Mouse (Mus musculus): ENCODE results near the gene Tmem120a.

The Tmem120a gene

GRCm38 (mm10) chr5:135730916-135731315 is 13.3 kb downstream of the Tmem120a start:
- DNase-seq = no peak

DNA sequence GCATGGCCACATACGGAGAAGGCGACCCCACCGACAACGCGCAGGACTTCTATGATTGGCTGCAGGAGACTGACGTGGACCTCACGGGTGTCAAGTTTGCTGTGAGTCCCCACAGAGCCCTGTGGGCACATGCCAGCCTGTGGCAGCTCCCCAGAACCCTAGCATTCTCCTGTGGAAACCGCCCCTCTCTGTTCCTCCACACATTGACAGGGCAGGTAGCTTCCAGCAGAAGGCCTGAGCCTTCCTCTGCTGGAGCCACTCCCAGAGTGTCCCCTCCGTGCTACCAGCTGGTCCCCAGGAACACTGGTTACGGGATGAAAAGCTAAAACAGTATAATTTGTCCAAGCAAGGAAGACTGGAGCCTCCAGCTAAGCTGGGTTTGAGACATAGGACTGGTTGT is 14.0 kb downstream of the Tmem120a start:
- no peak for DNase-seq

DNA sequence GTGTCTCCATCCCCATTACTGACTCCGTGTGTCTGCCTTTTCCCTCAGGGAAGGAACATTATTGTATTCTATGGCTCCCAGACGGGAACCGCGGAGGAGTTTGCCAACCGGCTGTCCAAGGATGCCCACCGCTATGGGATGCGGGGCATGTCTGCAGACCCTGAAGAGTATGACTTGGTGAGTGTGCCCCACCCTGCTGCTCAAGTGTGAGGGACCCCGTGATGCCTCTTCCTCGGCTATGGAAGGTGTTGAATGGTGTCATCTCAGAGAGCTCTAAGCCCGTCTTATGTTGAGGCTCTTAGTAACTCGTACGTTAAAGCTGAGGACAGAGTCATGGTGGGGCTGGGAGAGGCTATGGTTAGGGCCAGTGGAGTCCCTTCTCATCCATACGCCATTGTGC is 14.9 kb downstream of the Tmem120a start:
- no peak for DNase-seq

DNA sequence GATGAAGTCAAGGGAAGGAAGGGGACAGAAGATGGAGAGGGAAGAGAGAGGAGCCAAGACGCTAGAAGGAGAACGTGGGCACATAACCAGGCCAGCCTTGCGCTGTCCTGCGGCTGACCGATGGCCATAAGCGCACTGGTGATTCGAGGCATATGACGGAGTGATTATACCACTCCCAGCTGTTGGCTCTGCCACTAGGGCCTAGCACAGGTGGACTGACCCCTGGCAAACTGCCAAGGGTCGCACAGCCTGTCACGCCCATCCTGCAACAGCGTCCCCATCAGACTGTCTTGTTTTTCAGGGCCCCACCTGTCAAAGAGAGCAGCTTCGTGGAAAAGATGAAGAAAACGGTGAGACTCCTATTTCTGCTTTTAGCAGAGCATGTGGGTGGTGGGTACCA is 15.9 kb downstream of the Tmem120a start:
- DNase-seq = no peak

DNA sequence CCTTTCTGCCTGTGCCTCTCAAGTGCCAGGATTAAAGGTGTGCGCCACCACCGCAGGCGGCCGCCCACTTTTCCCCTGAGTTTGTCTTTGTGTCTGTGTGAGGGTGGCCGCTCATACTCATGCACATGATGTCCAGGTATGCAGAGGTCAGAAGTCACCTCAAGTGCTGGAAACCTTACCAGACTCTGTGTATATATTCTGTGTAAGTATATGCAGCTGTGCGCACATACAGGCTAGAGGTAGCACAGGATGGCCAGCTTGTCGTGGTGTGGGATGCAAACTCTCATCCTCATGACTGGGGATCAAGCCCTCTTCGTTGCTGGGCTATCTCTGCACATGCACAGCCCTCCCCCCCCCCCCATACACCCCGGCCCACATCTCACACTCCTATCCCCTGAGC is 16.4 kb downstream of the Tmem120a start:
- no peak for DNase-seq

DNA sequence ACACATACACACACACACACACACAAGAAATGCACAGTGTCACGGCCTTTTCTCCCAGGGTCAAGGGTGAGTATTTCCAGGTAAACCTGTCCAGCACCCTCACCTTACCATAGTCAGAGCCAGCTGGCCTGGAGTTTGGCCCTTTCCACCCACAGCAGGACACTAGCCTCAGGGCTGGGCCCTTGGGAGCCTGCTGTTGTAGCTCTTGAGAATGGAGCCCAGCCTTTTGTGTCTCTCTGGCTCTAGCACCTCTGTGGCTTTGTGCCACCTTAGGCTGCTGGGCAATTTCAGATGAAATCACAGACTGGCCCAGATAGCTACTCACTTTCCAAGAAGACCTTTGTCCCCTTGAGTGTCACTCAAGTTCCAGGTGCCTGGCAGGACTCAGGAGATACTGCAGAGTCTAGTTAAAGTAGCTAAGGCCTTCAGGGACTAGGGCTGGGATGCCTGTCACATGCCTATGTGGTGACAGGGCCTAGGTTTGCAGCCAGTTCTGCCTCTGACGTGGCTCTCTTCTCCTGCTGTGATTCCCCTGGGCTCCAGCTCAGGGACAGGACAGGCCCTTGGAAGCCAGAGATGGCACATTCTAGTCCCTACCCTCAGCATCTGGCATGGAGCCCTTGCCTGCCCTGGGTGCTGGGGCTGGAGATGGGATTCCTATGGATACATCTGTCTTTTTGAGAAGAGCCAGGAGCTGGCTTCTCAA is 17.5 kb downstream of the Tmem120a start:
- DNase-seq = no peak

DNA sequence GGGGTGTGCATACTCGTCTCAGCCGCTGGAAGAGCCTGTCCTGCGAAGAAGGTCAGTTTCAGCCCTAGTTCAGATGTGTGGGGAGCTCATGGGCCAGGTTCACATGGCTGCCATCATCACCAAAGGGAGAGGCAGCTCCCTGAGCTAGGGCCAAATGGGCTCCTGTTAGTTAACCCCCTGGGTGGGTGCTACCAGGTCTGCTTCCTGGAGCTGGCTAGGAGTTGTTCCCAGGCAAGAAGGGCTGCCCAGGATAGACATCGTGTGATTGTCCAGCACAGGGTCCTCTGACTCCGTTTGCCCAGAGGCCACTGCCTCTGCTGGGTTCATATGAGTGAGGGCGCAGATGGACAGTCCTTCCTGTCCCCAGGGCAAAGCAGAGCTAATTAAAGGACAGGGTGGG is 18.3 kb downstream of the Tmem120a start:
- DNase-seq = no peak

DNA sequence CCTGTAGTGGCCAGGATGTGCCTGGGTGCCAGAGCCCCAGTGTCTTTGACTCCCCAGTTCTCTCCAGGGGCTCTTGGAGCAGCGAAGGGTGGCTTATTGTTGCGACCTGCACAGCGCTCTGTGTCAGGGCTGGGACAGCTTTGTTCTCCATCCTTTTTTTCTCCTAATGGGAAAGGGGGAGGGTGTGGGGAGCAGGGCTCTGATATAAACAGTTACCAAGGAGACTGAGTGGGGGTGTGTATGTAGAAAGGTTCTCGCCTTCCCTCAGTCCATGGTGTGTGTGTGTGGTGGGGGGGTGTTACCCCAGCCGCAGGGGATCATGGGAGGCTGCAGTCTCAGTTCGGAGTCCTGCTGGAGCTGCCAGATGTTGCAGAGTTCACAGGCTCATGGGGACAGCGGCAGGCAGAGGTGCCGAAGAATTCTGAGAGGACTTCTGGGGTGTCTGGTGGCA is 18.8 kb downstream of the Tmem120a start:
- no peak for DNase-seq

DNA sequence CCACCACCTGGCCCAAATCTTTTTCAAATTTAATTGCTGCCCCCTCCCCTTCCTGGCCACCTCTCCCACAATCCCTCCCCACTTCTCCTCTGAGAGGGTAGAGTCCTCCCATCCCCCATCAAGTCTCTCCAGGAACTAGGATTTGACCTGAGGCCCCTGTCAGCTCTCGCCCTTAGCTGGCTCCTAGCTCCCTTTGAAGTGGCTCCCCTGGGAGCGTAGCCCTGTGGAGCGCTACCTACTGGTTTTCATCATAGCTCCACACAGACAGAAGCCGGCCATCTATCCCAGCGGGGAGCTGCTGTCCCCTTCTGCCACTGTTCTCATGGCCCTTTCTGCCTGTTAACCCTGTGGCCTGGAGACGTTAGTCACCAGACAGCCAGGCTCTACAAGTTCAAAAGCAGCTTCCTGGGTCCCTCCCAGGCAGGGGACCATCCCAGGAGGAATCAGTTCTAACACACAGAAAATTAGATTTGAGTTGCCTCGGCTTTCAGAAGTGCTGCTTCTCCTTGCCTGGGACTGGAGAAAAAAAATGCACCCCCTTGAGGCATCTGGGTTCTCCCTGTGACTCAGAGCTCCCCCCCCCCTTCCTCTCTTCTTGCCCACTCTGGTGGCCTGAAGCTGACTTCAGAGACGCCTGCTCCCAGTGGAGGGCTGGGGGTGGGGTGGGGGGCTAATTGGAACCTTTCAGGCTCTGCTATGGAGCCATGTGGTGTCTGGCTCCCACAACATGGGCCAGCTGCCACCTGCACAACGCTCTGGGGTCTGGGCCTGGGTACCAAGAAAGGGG is 19.5 kb downstream of the Tmem120a start:
- DNase-seq = no peak

DNA sequence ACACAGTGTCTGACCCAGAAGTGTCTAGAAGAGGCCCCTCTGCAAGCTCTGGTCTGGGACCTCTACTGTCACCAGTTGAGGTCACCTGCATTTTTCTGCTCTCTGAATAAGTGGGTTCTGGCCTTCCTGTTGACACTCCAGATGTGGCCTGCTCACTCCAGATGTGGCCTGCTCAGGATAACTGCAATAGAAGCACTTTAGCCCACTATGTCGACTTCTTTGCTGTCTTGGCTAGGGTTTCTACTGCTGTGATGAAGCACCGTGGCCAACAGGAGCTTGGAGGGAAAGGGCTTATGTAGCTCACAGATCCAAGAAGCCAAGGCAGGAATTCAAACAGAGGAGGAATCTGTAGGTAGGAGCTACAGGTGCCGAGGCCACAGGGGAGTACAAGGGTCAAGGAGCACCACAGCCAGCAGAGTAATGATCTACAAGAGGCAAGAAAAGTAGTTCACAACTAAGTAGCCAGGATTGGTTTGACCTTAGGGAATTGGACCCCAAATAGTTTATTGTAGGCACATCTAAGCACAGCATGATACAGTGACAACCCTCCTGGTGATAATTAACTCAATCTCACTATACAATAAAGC is 21.0 kb downstream of the Tmem120a start:
- DNase-seq = no peak

GRCm38 (mm10) chr5:135722121-135722520 is 22.1 kb downstream of the Tmem120a start:
- DNase-seq = peak; percentile 50

GRCm38 (mm10) chr5:135721076-135721475 is 23.2 kb downstream of the Tmem120a start:
- DNase-seq = no peak

GRCm38 (mm10) chr5:135720121-135720520 is 24.1 kb downstream of the Tmem120a start:
- no peak for DNase-seq

DNA sequence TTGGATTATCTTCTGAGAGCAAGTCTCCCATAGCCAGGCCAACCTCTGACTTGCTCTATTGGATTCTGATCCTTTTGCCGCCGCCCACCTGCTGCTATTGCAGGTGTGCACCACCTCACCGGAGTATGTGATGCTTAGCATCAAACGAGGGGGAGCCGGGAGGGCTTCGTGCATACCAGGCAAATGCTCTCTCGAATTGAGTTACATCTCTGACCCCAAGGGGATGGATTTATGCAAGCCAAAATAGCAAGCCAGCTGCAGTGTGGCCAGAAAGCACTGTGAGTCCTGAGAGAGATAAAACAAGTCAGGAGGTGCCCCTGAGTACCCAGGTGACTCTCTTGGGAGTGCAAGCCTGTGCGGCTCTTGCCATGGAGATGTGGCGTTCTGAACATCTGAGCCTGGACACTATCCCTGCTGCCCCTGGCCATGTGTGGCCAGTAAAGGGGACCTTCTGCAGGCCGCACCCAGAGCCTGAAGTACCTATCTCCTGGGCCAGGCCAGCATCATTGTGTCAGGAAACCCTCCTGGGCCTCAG is 24.6 kb downstream of the Tmem120a start:
- no peak for DNase-seq

DNA sequence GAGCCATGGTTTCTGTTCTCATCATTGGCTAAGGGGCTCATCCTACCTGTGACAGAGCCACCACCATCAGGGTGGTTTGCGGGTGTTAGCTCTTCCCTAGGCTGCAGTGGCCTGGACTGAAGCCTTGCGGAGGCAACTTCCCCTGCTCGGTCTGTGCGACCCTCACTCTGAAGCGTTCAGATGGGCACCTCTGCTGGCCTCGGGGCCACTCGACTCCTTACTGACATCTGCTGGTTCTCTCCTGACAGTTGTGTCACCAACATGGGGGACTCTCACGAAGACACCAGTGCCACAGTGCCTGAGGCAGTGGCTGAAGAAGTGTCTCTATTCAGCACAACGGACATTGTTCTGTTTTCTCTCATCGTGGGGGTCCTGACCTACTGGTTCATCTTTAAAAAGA is 28.6 kb downstream of the Tmem120a start:
- DNase-seq = no peak

DNA sequence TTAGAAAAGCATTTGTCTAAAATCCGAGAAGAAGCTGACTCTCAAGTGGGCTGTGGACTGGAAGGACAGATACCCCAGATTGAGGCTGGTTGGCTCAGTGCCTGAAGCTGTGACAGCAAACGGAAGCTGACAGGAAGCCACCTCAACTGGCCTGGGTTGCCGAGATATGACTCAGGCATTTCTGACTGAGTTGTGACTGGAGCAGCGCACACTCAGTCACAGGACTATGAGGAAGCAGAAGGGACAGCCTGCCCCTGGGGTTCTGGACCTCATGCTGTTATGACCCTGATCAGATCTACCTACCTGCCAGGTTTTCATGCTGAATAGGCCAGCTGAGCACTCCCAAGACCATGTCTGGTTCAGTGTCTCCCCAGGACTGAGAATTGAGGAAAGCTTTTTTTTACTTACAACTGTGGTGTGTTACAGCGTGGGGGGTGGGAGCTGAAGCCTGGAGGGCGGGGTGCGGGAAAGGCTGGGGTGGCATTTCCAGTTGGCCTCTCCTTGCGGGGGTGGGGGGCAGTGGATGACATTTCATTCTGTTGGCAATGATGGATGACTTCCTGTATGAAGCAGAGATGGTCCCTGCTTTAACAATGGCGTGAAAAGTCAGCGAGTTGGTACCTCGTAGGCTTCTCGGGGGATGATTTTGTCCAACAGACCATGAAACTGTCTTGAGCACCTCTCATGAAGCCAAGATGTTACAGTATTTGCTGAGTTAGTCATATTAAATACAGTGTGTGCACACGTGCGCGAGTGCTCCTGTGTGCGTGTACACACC is 30.6 kb downstream of the Tmem120a start:
- peak; percentile 72 for DNase-seq

- DNase-seq = no peak
Measured at GRCm38 (mm10) chr5:135712803-135713202, 31.4 kb downstream of the Tmem120a start.

DNA sequence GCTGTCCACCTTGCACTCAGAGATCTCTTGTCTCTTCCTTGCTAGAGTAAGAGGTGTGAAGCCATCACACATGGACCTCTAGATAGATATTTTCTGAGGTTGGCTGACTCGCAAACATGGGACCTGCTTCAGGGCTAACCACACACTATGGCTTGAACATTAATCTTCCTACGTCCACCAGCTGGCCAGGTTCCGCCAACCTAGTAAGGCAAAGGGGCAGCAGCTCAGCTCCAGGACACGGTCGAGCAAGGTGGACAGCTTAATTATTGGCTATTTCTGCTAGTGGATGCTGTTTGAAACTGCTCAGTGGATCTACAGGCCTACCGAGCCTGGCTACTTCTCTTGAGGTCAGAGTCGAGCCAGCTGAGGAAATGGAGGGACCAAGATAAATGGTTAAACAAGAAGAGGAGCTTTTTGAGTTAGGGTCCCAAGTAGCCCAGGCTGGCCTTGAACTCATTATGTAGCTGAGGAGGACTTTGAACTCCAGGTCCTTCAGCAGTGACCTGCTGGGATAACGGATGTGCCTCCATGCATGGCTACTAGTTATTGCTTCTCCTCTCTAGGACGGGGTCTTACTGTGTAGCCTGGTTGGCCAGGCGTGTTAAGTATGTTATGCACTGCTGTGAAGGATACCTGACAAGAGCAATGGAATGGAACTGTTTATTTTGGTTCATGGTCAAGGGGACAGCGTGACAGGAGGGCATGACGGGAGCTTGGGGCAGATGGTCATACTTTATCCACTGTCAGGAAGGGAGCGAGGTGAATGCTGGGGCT is 32.5 kb downstream of the Tmem120a start:
- no peak for DNase-seq

DNA sequence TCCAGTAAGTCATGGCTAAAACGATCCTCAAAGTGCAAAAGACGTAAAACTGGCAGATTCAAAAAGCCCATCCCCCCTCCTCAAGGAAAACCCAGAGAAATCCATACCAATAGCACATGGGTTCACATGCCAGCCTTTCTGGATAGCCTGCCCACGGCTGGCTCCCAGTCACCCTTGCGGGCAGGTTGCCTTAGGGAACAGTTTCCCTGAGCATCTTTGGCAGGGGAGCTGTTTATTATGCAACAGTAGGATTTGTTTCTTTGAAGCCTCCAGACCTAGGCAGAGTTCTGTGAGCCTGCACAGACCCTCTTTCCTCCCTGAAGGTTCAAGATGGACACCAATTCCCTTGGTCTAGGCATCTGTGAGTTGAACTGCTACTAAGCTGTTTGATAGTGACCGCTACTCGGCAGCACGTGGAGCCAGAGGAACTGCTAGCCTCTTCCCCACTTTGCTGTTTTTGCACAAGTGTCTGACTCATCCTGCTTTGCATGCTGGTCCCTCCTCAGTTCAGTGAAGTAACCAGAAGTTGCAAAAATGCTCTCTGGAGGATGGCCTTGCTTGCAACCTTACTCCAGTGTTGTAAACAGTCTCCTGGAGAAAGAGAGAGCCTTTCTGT is 33.5 kb downstream of the Tmem120a start:
- no peak for DNase-seq

DNA sequence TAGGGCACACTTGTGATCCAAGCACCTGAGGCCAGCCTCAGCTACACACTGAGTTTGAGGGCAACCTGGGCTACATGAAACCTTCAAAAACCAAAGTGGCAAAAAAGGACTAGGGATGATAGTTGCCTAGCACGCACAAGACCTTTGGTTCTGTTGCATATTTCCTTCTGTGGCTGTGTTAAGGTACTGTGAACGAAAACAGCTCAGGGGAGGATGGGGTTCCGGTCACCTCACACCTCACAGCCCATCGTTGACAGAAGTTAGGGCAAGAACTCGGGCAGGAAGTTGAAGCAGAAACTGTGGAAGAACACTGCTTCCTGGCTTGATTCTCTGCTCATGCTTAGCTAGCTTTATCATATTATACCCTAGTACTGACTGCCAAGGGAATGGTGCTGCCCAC is 34.5 kb downstream of the Tmem120a start:
- DNase-seq = no peak

- no peak for DNase-seq
Measured at GRCm38 (mm10) chr5:135707855-135708254, 36.4 kb downstream of the Tmem120a start.

DNA sequence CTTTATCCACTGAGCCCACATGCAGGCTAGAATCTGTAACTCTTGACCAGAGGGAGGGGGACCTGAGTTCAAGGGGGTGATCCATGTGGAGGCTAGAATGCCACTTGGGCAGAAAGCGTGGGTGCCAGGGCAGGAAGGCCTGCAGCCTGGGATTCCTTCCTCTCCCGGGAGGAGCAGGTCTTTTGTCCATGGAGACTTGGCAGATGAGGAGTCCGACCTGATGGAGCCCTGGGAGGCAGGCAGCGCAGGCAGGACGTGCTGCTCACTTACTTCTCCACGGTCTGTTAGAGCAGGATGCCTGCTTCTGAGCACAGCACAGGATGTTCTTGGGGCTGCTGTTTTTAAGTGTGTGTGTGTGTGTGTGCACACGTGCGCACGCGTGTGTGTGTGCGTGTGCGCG is 37.2 kb downstream of the Tmem120a start:
- DNase-seq = no peak

Data from right cerebral cortex, postnatal 14 days (tissue).